In genomic region chr19:44144366-44144765, GRCm38 (mm10) we compare ENCODE assay signal across 19 mouse cellular contexts. TPM values are rescaled to one million over a fixed set of nuclear protein-coding genes. Genes with fewer than 3 reads are reported as not detected.
A peak's percentile ranks its signal among the peaks of the same experiment; 100 is the strongest.
DNase-seq lines count a peak whose midpoint lies in the region; ATAC-seq and TF ChIP-seq lines count a peak whose summit lies in the region.
"Had no signal": no experiment of that assay in that cellular context is flagged by ENCODE, and none has a peak within 500 bp of the region (broad histone marks: within the 10 kb centered on the region; RNA-seq: fewer than 3 reads in every experiment).

No protein-coding gene starts in this region.

- peak overlapping the region in 1 of 2 experiments; percentile 26; a peak in 2 of 4 replicates for H3K4me3 ChIP-seq in MEL (ENCODE audit: control insufficient read depth in 1 of 2, insufficient read depth in 1 of 2, low read depth in 2 of 2, low read length in 2 of 2)
- H3K4me3 ChIP-seq in limb, embryonic 10.5 days: no peak overlapping the region
- H3K4me3 ChIP-seq: lung, embryonic 15.5 days had no signal

- 95% methylated on average over 9 of the region's 9 CpGs for WGBS in limb, embryonic 10.5 days

- H3K79me2 ChIP-seq in MEL (ENCODE audit: control insufficient read depth, insufficient read depth, low read length, poor library complexity): peaks cover 24% of the 10 kb centered on the region

- no peak for TF ChIP-seq RAD21 in MEL (IDR thresholded peaks at IDR 0.05; ENCODE audit: low read depth, low read length)

- H3K27ac ChIP-seq in MEL (ENCODE audit: control insufficient read depth, low read depth, low read length): peak overlapping the region; percentile 74
- no peak overlapping the region for H3K27ac ChIP-seq in limb, embryonic 10.5 days
- H3K27ac ChIP-seq: lung, embryonic 15.5 days; neural tube, embryonic 15.5 days; stomach, embryonic 15.5 days had no signal

- peak overlapping the region; percentile 83 for H3K9ac ChIP-seq in MEL (ENCODE audit: control insufficient read depth, low read depth, low read length, poor library complexity, severe bottlenecking)
- H3K9ac ChIP-seq: lung, embryonic 15.5 days; neural tube, embryonic 15.5 days; stomach, embryonic 15.5 days had no signal

- no peaks in the 10 kb centered on the region for H3K9me3 ChIP-seq in MEL (replicated peaks; ENCODE audit: insufficient read depth, low read length)
- H3K9me3 ChIP-seq in limb, embryonic 10.5 days (replicated peaks): no peaks in the 10 kb centered on the region
- H3K9me3 ChIP-seq: lung, embryonic 15.5 days; neural tube, embryonic 15.5 days; stomach, embryonic 15.5 days had no signal

- peak; percentile 48 for DNase-seq in lung, postnatal 36 days
- DNase-seq in lung, postnatal 10 days: no peak
- peak; percentile 94 for DNase-seq in MEL (ENCODE audit: low read depth, low spot score)
- DNase-seq in frontal cortex, postnatal 25 days (ENCODE audit: low spot score in 2 of 2): no peak
- DNase-seq in limb, embryonic 10.5 days (ENCODE audit: low spot score): no peak
- DNase-seq: adrenal gland, postnatal 14 days; cerebellum, postnatal 10 days; gastrocnemius, postnatal 14 days; kidney, adult 9 months; retina, postnatal 1 day; right cerebral cortex, postnatal 4 days had no signal

- peaks cover 12 to 36% of the 10 kb centered on the region in 2 experiments for H3K4me1 ChIP-seq in MEL (ENCODE audit: control insufficient read depth in 1 of 2, insufficient read depth in 2 of 2, low read length in 2 of 2)
- H3K4me1 ChIP-seq in limb, embryonic 10.5 days: peaks cover 16% of the 10 kb centered on the region

- H3K36me3 ChIP-seq in MEL (ENCODE audit: control insufficient read depth in 1 of 2, insufficient read depth in 2 of 2, low read length in 2 of 2): peaks cover 19 to 36% of the 10 kb centered on the region in 2 experiments
- H3K36me3 ChIP-seq in limb, embryonic 10.5 days: peaks cover 54% of the 10 kb centered on the region

- no peak for TF ChIP-seq POLR2A in MEL (IDR thresholded peaks at IDR 0.05; ENCODE audit: control insufficient read depth in 1 of 2, insufficient read depth in 1 of 2, low read depth in 1 of 2, low read length in 2 of 2, poor library complexity in 1 of 2)

- H3K27me3 ChIP-seq in MEL (ENCODE audit: control insufficient read depth in 1 of 2, insufficient read depth in 2 of 2, low read length in 2 of 2): peaks cover 0 to 2% of the 10 kb centered on the region in 2 experiments; a peak in 2 of 4 replicates
- no peaks in the 10 kb centered on the region for H3K27me3 ChIP-seq in limb, embryonic 10.5 days (ENCODE audit: low read depth, poor library complexity, severe bottlenecking)
- H3K27me3 ChIP-seq: lung, embryonic 15.5 days; stomach, embryonic 15.5 days had no signal

- ATAC-seq in common myeloid progenitor, adult 5-6 weeks (replicated peaks; ENCODE audit: low read depth, poor library complexity, severe bottlenecking): peak; percentile 67
- ATAC-seq in neutrophil, adult 5-6 weeks (ENCODE audit: extremely low read depth, insufficient number of reproducible peaks, low FRiP score, poor library complexity, severe bottlenecking): peak; percentile 51

- TF ChIP-seq CTCF in MEL (IDR thresholded peaks at IDR 0.05 in 2 of 3, conservative IDR thresholded peaks at IDR 0.05 in 1 of 3; ENCODE audit: control insufficient read depth in 1 of 3, insufficient read depth in 1 of 3, low read depth in 2 of 3, low read length in 3 of 3, poor library complexity in 1 of 3, severe bottlenecking in 1 of 3): no peak

- TF ChIP-seq EP300 in MEL (IDR thresholded peaks at IDR 0.05; ENCODE audit: low read depth in 1 of 2, low read length in 2 of 2): peak; percentile 93 to 95

TF ChIP-seq in MEL, 35 proteins besides CTCF, POLR2A, EP300 and RAD21 (continues in another document):
- TF ChIP-seq SMC3 (IDR thresholded peaks at IDR 0.05; ENCODE audit: low read depth, low read length) (no peak), MEF2A (IDR thresholded peaks at IDR 0.05; ENCODE audit: extremely low read depth, insufficient replicate concordance, low read depth, low read length, poor library complexity, severe bottlenecking) (no peak), USF1 (IDR thresholded peaks at IDR 0.05; ENCODE audit: low read depth, low read length) (no peak), BHLHE40 (IDR thresholded peaks at IDR 0.05; ENCODE audit: borderline replicate concordance, low read depth, low read length) (no peak), MAFK (IDR thresholded peaks at IDR 0.05; ENCODE audit: borderline replicate concordance, low read depth, low read length) (no peak), MXI1 (IDR thresholded peaks at IDR 0.05; ENCODE audit: low read depth, low read length) (peak; percentile 75), POLR2AphosphoS5 (IDR thresholded peaks at IDR 0.05; ENCODE audit: borderline replicate concordance, low read depth, low read length) (no peak), CHD1 (IDR thresholded peaks at IDR 0.05; ENCODE audit: low read depth, low read length) (no peak), RCOR1 (IDR thresholded peaks at IDR 0.05; ENCODE audit: low read depth, low read length) (peak; percentile 90), E2F4 (IDR thresholded peaks at IDR 0.05; ENCODE audit: borderline replicate concordance, low read depth, low read length) (no peak), JUND (IDR thresholded peaks at IDR 0.05; ENCODE audit: low read depth, low read length) (no peak), ZKSCAN1 (IDR thresholded peaks at IDR 0.05; ENCODE audit: low read depth, low read length) (no peak), SIN3A (IDR thresholded peaks at IDR 0.05; ENCODE audit: low read length) (peak; percentile 98), ZC3H11A (IDR thresholded peaks at IDR 0.05; ENCODE audit: low read depth, low read length) (no peak), GABPA (IDR thresholded peaks at IDR 0.05; ENCODE audit: low read depth, low read length) (no peak), TBP (IDR thresholded peaks at IDR 0.05; ENCODE audit: low read depth, low read length) (0 out of 2 replicates have a peak, but pooled peaks have one; percentile 47), POLR2AphosphoS2 (IDR thresholded peaks at IDR 0.05; ENCODE audit: low read length) (no peak), ZMIZ1 (IDR thresholded peaks at IDR 0.05; ENCODE audit: low read depth, low read length) (no peak), GATA1 (IDR thresholded peaks at IDR 0.05; ENCODE audit: low read depth, low read length) (peak; percentile 85), MYC (IDR thresholded peaks at IDR 0.05; ENCODE audit: low read depth, low read length) (peak; percentile 77; the same call in 1 of the 2 replicates), UBTF (IDR thresholded peaks at IDR 0.05; ENCODE audit: borderline replicate concordance, insufficient read depth, low read depth, low read length) (no peak), ELF1 (IDR thresholded peaks at IDR 0.05; ENCODE audit: low read depth, low read length) (no peak), KAT2A (conservative IDR thresholded peaks at IDR 0.05; ENCODE audit: low read depth, low read length) (no peak), TAL1 (IDR thresholded peaks at IDR 0.05; ENCODE audit: low read length) (peak; percentile 64), MAZ (IDR thresholded peaks at IDR 0.05; ENCODE audit: low read depth, low read length) (no peak), NRF1 (IDR thresholded peaks at IDR 0.05; ENCODE audit: insufficient read depth, low read depth, low read length, poor library complexity, severe bottlenecking) (no peak), MAX (IDR thresholded peaks at IDR 0.05; ENCODE audit: low read length) (peak; percentile 58; the same call in 1 of the 2 replicates), USF2 (IDR thresholded peaks at IDR 0.05; ENCODE audit: borderline replicate concordance in 1 of 2, insufficient read depth in 1 of 2, low read depth in 1 of 2, low read length in 2 of 2) (no peak)

RNA-seq across cellular contexts. Expression of gene Bloc1s2, which starts 1.9 kb away (rescaled TPM):
- total RNA-seq in MEL (2012; rRNA removed): 171 and 193 TPM in 2 replicates
- polyA plus RNA-seq in MEL (2012; ENCODE audit: insufficient read depth in 1 of 2, insufficient read length in 2 of 2, low read depth in 1 of 2, low replicate concordance in 2 of 2, missing spikeins in 1 of 2): 100 to 1,000 TPM in 1 of 2 experiments, not detected in 1; 151 TPM
- 69.7 and 106 TPM in 2 replicates for total RNA-seq in common myeloid progenitor, adult 5-6 weeks (2017)
- total RNA-seq in neutrophil, adult 5-6 weeks (2017): 141 and 160 TPM in 2 replicates
- polyA plus RNA-seq in limb, embryonic 10.5 days (2016; fragmentation: Nextera tagmentation; extraction: Ambion mirVana): 105 and 113 TPM in 2 replicates

RNA-seq across cellular contexts. Expression of gene Cwf19l1, which starts 8.7 kb away (rescaled TPM):
- 28.2 and 29.0 TPM in 2 replicates for total RNA-seq in MEL (2012; rRNA removed)
- polyA plus RNA-seq in MEL (2012; ENCODE audit: insufficient read depth in 1 of 2, insufficient read length in 2 of 2, low read depth in 1 of 2, low replicate concordance in 2 of 2, missing spikeins in 1 of 2): 10 to 100 TPM in 1 of 2 experiments, not detected in 1; 68.6 TPM
- total RNA-seq in common myeloid progenitor, adult 5-6 weeks (2017): 39.3 and 51.6 TPM in 2 replicates
- 16.0 and 20.7 TPM in 2 replicates for total RNA-seq in neutrophil, adult 5-6 weeks (2017)
- polyA plus RNA-seq in limb, embryonic 10.5 days (2016; fragmentation: Nextera tagmentation; extraction: Ambion mirVana): 41.2 and 46.9 TPM in 2 replicates

RNA-seq across cellular contexts. Expression of gene Chuk, which starts 37.1 kb away (rescaled TPM):
- total RNA-seq in MEL (2012; rRNA removed): 55.9 and 58.3 TPM in 2 replicates
- polyA plus RNA-seq in MEL (2012; ENCODE audit: insufficient read depth in 1 of 2, insufficient read length in 2 of 2, low read depth in 1 of 2, low replicate concordance in 2 of 2, missing spikeins in 1 of 2): 100 to 1,000 TPM in 1 of 2 experiments, 10 to 100 TPM in 1; 50.5 to 463 TPM
- 55.9 and 60.6 TPM in 2 replicates for total RNA-seq in common myeloid progenitor, adult 5-6 weeks (2017)
- total RNA-seq in neutrophil, adult 5-6 weeks (2017): 132 and 136 TPM in 2 replicates
- polyA plus RNA-seq in limb, embryonic 10.5 days (2016; fragmentation: Nextera tagmentation; extraction: Ambion mirVana): 35.9 and 48.2 TPM in 2 replicates

RNA-seq across cellular contexts. Expression of gene Pkd2l1, which starts 47.9 kb away (rescaled TPM):
- total RNA-seq in MEL (2012; rRNA removed): not detected in 2 replicates
- polyA plus RNA-seq in MEL (2012; ENCODE audit: insufficient read depth in 1 of 2, insufficient read length in 2 of 2, low read depth in 1 of 2, low replicate concordance in 2 of 2, missing spikeins in 1 of 2): not detected
- not detected in 2 replicates for total RNA-seq in common myeloid progenitor, adult 5-6 weeks (2017)
- total RNA-seq in neutrophil, adult 5-6 weeks (2017): not detected in 2 replicates
- not detected in 2 replicates for polyA plus RNA-seq in limb, embryonic 10.5 days (2016; fragmentation: Nextera tagmentation; extraction: Ambion mirVana)
- total RNA-seq: adrenal gland, postnatal 14 days; gastrocnemius, postnatal 14 days; heart, postnatal 25 days; layer of hippocampus, postnatal 14 days; liver, adult 2 months had no signal
- polyA plus RNA-seq: liver, adult 2 months; stomach, embryonic 15.5 days had no signal

RNA-seq across cellular contexts. Expression of gene Scd3, which starts 58.7 kb away (rescaled TPM):
- 0.96 and 1.4 TPM in 2 replicates for total RNA-seq in MEL (2012; rRNA removed)
- 100 to 1,000 TPM in 1 of 2 experiments, under 1 TPM in 1; 0.65 to 745 TPM for polyA plus RNA-seq in MEL (2012; ENCODE audit: insufficient read depth in 1 of 2, insufficient read length in 2 of 2, low read depth in 1 of 2, low replicate concordance in 2 of 2, missing spikeins in 1 of 2)
- not detected in 2 replicates for total RNA-seq in common myeloid progenitor, adult 5-6 weeks (2017)
- total RNA-seq in neutrophil, adult 5-6 weeks (2017): not detected in 2 replicates
- polyA plus RNA-seq in limb, embryonic 10.5 days (2016; fragmentation: Nextera tagmentation; extraction: Ambion mirVana): 0.41 TPM in 1 of 2 replicates, not detected in the other
- total RNA-seq: adrenal gland, postnatal 14 days; gastrocnemius, postnatal 14 days; heart, postnatal 25 days; liver, adult 2 months had no signal

Comparison
In these comparisons a context has a peak if more than half of its experiments do, and no peak if none do; other contexts are left out.
1. DNase-seq: peak in lung, postnatal 36 days (single experiment) and MEL (single experiment); none in lung, postnatal 10 days (single experiment), frontal cortex, postnatal 25 days (0 of 2) and limb, embryonic 10.5 days (single experiment).